Mouse (Mus musculus) cortical plate, adult 2 months (tissue): ENCODE measurements around the gene Kcnj14. TPM values are rescaled to one million over a fixed set of nuclear protein-coding genes. Genes with fewer than 3 reads are reported as not detected.
A peak's percentile ranks its signal among the peaks of the same experiment; 100 is the strongest.

Experiments used
- H3K27ac ChIP-seq: fragments of 200-500 bp; 2 replicates; pipeline ENCODE4 v1.5.1; 2012; ENCODE audit warnings: low read length, control low read depth, inconsistent platforms; ENCODE audit not compliant: insufficient read depth
- H3K4me1 ChIP-seq: fragments of 200-500 bp; 2 replicates; pipeline ENCODE4 v1.6.1; 2011; ENCODE audit warnings: low read length; ENCODE audit not compliant: control insufficient read depth, insufficient read depth
- H3K4me3 ChIP-seq: fragments of 200-500 bp; 2 replicates; pipeline ENCODE4 v1.5.1; 2011; ENCODE audit warnings: mild to moderate bottlenecking, low read length, control low read depth; ENCODE audit not compliant: insufficient read depth
- CTCF ChIP-seq: fragments of 200-500 bp; IDR thresholded peaks from 2 replicates; pipeline ENCODE4 v1.5.1; 2011; ENCODE audit warnings: mild to moderate bottlenecking, control low read depth, low read length; ENCODE audit not compliant: insufficient read depth; ENCODE audit errors: extremely low read depth
- POLR2A ChIP-seq: fragments of 200-500 bp; IDR thresholded peaks from 2 replicates; pipeline ENCODE4 v1.6.1; 2011; ENCODE audit warnings: mild to moderate bottlenecking, low read length, control low read depth; ENCODE audit not compliant: insufficient read depth; ENCODE audit errors: extremely low read depth
- polyA plus RNA-seq: library from polyadenylated mRNA; depleted of rRNA; stranded (reverse); fragments of >200 nt; gene quantifications from 2 replicates; pipeline ENCODE4 v1.2.3, GENCODE M21; 2012; rRNA removed

Kcnj14 gene
- polyA plus RNA-seq = 1.8 and 2.6 TPM in 2 replicates

- H3K27ac ChIP-seq = no peak within 1 kb of the TSS
- TF ChIP-seq POLR2A (no peak), CTCF (no peak)
- no peaks in the 10 kb centered on the region for H3K4me1 ChIP-seq
- H3K4me3 ChIP-seq = no peak within 1 kb of the TSS
Measured at GRCm38 (mm10) chr7:45824598-45824997, at the start of gene Kcnj14. TSS of gene Kcnj14 (minus strand) at chr7:45824782.

- Histone ChIP-seq H3K4me3 (peak overlapping the region; percentile 57), H3K27ac (peak overlapping the region; percentile 37), H3K4me1 (peaks cover 5% of the 10 kb centered on the region; the same call in 1 of the 2 replicates)
- TF ChIP-seq CTCF (no peak), POLR2A (no peak)
Measured at GRCm38 (mm10) chr7:45873061-45873947, 48.7 kb upstream of the Kcnj14 start.

- peaks cover 5% of the 10 kb centered on the region; the same call in 1 of the 2 replicates for H3K4me1 ChIP-seq
Measured at GRCm38 (mm10) chr7:45872624-45873023, 48.0 kb upstream of the Kcnj14 start, which contains the start of gene Kdelr1. TSS of gene Kdelr1 (plus strand) at chr7:45872772.

GRCm38 (mm10) chr7:45870282-45871058 lies 45.9 kb upstream of the Kcnj14 start:
- Histone ChIP-seq H3K4me3 (peak overlapping the region; percentile 48), H3K27ac (no peak overlapping the region), H3K4me1 (peaks cover 5% of the 10 kb centered on the region; the same call in 1 of the 2 replicates)
- TF ChIP-seq POLR2A = no peak
- TF ChIP-seq CTCF = no peak

More at GRCm38 (mm10) chr7:45872624-45873023, 48.0 kb upstream of the Kcnj14 start, which contains the start of gene Kdelr1:
- Histone ChIP-seq H3K4me3 (peak within 1 kb of the TSS; percentile 57), H3K27ac (peak within 1 kb of the TSS; percentile 37)
- TF ChIP-seq CTCF (peak; percentile 82), POLR2A (peak; percentile 82)

- H3K4me1 ChIP-seq = peaks cover 4% of the 10 kb centered on the region; the same call in 1 of the 2 replicates
- TF ChIP-seq CTCF (no peak), POLR2A (no peak)
- peak overlapping the region; percentile 48 for H3K4me3 ChIP-seq
- H3K27ac ChIP-seq = no peak overlapping the region
Measured at GRCm38 (mm10) chr7:45869787-45870186, 45.2 kb upstream of the Kcnj14 start.

GRCm38 (mm10) chr7:45869107-45869670 lies 44.6 kb upstream of the Kcnj14 start:
- Histone ChIP-seq H3K27ac (no peak overlapping the region), H3K4me1 (0 out of 2 replicates have a peak, but pooled peaks cover 2% of the 10 kb centered on the region), H3K4me3 (peak overlapping the region; percentile 48)
- TF ChIP-seq CTCF (no peak), POLR2A (no peak)

- Histone ChIP-seq H3K4me3 (peak overlapping the region; percentile 48; the same call in 1 of the 2 replicates), H3K4me1 (no peaks in the 10 kb centered on the region), H3K27ac (no peak overlapping the region)
- TF ChIP-seq CTCF (no peak), POLR2A (no peak)
Measured at GRCm38 (mm10) chr7:45867871-45868270, 43.3 kb upstream of the Kcnj14 start.

GRCm38 (mm10) chr7:45865925-45866910 lies 41.6 kb upstream of the Kcnj14 start:
- TF ChIP-seq CTCF (no peak), POLR2A (0 out of 2 replicates have a peak, but pooled peaks have one; percentile 24)
- Histone ChIP-seq H3K4me1 (no peaks in the 10 kb centered on the region), H3K27ac (no peak overlapping the region), H3K4me3 (peak overlapping the region; percentile 42)
